Mouse (Mus musculus) liver, postnatal 0 days (tissue): Measurements from ENCODE around the gene Timeless.

Experiments used
- CTCF ChIP-seq: sonication (generic); IDR thresholded peaks from 2 replicates; pipeline ENCODE4 v1.5.1; 2016; ENCODE audit warnings: antibody characterized with exemption, low read depth
- EP300 ChIP-seq: IDR thresholded peaks from 2 replicates; pipeline ENCODE4 v1.6.1; 2016; ENCODE audit warnings: antibody characterized with exemption, low read depth, mild to moderate bottlenecking

DNA sequence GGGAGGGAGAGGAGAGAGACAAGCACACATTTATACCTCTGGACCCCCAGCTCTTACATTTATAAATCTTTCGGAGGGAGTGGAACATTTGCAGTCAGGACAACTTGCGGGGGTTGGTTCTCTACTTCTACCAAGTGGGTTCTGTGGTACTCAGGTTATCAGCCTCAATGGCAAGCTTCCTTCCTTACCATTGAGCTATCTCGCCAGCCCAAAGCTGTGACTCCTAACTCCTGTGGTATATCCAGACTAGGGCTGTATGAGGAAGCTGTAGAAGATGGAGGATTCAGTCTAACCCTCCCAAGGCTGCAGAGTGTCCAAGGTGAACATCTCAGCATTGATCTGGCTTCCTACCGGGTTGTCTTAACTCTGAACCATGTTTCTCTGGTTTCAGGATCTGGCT lies 7.3 kb downstream of the Timeless start:
- TF ChIP-seq CTCF (no peak), EP300 (no peak)
